Mouse (Mus musculus) small intestine, adult 2 months (tissue): ENCODE measurements around the gene Lrp1. TPM values are rescaled to one million over a fixed set of nuclear protein-coding genes. Genes with fewer than 3 reads are reported as not detected.

Source experiments
- H3K27ac ChIP-seq: fragments of 200-500 bp; 2 replicates; pipeline ENCODE4 v1.5.1; 2012; ENCODE audit warnings: low read depth, low read length, control low read depth, inconsistent platforms; ENCODE audit not compliant: insufficient read depth
- H3K27me3 ChIP-seq: fragments of 200-500 bp; 2 replicates; pipeline ENCODE4 v1.6.1; 2012; ENCODE audit warnings: mild to moderate bottlenecking, moderate library complexity, low read length, inconsistent platforms; ENCODE audit not compliant: control insufficient read depth, insufficient read depth
- H3K36me3 ChIP-seq: fragments of 200-500 bp; 2 replicates; pipeline ENCODE4 v1.6.1; 2012; ENCODE audit warnings: mild to moderate bottlenecking, low read length, control low read depth, inconsistent platforms; ENCODE audit not compliant: control insufficient read depth, insufficient read depth
- H3K4me1 ChIP-seq: fragments of 200-500 bp; 2 replicates; pipeline ENCODE4 v1.6.1; 2012; ENCODE audit warnings: low read length, inconsistent platforms, mixed read lengths; ENCODE audit not compliant: control insufficient read depth, insufficient read depth, insufficient read length
- H3K4me3 ChIP-seq: fragments of 200-500 bp; 2 replicates; pipeline ENCODE4 v1.5.1; 2012; ENCODE audit warnings: low read depth, mild to moderate bottlenecking, control low read depth, inconsistent platforms, low read length, moderate library complexity
- CTCF ChIP-seq: fragments of 200-500 bp; IDR thresholded peaks from 2 replicates; pipeline ENCODE4 v1.5.1; 2012; ENCODE audit warnings: low read depth, mild to moderate bottlenecking, control low read depth, inconsistent platforms, low read length, moderate library complexity, mixed read lengths; ENCODE audit not compliant: insufficient replicate concordance, insufficient read length; ENCODE audit errors: extremely low read depth
- POLR2A ChIP-seq: fragments of 200-500 bp; IDR thresholded peaks from 2 replicates; pipeline ENCODE4 v1.6.1; 2012; ENCODE audit warnings: low read depth, mild to moderate bottlenecking, control low read depth, inconsistent platforms, low read length, moderate library complexity
- WGBS: fragments of 180-500 bp; shearing (Covaris S2); methylation state at CpG from one replicate; pipeline ENCODE4 v1.1.7; 2018; 5-methylcytosine and 5-hydroxymethylcytosine counted together
- polyA plus RNA-seq: library from polyadenylated mRNA; depleted of rRNA; stranded (reverse); fragments of >200 nt; gene quantifications from 2 replicates; pipeline ENCODE4 v1.2.3, GENCODE M21; 2012

The Lrp1 gene
- polyA plus RNA-seq, 1 experiment, result 200 TPM

GRCm38 (mm10) chr10:127666501-127667268, 45.7 kb upstream of the Lrp1 start, which contains the start of gene Nemp1:
Gene Nemp1 (plus strand): TSS chr10:127666901.
- WGBS, result under 1% methylated on average over 70 of the region's 73 CpGs
- H3K4me3 ChIP-seq, result peak within 1 kb of the TSS; percentile 75
- TF ChIP-seq POLR2A, result peak; percentile 48
- no peak for TF ChIP-seq CTCF
- no peaks in the 10 kb centered on the region for H3K27me3 ChIP-seq
- H3K27ac ChIP-seq, result peak within 1 kb of the TSS; percentile 97
- peaks cover 17% of the 10 kb centered on the region for H3K4me1 ChIP-seq
- H3K36me3 ChIP-seq, result peaks cover 14% of the 10 kb centered on the region

DNA sequence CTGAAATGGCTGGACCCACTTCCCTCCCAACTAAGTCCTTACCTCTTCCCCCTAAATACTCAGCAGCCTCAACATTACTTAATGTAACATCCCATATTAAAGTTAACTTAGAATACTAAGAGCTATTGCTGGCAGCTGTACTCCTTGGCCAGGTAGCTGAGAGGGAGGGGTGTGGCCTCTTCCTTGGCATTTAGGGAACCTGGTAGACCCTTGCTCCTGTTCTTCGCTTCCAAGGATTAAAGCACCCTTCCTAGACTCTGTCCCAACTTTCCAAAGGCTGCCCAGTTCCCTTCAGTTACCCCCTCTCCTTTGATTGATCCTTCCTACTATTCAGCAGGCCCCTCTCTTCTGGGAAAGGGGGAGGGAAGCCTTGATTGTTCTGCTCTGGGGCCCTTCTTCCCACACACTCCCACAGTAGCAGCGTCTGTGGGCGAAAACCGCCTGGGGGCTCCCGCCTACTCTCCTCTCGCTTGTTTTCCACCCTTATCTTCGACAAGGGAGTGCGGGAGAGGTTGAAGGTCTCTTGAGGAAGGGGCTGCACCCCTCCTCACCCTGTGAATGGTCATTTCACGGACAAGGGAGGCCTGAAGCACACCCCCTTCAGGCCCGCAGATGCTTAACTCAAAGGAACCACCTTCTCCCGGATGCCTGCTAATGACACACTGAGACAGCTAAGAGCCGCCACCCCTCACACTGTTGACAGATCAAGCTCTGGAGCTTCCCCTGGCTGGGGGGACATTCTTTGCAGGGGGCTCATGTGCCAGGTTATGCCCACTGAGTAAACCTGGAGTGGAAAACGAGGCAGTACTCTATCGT, 44.6 kb upstream of the Lrp1 start:
- TF ChIP-seq POLR2A (no peak), CTCF (no peak)
- peak overlapping the region; percentile 84 for H3K27ac ChIP-seq
- H3K4me3 ChIP-seq, result peak overlapping the region; percentile 75
- peaks cover 18% of the 10 kb centered on the region for H3K36me3 ChIP-seq
- H3K4me1 ChIP-seq, result peaks cover 24% of the 10 kb centered on the region
- 20% methylated on average over 14 of the region's 14 CpGs for WGBS
- no peaks in the 10 kb centered on the region for H3K27me3 ChIP-seq

DNA sequence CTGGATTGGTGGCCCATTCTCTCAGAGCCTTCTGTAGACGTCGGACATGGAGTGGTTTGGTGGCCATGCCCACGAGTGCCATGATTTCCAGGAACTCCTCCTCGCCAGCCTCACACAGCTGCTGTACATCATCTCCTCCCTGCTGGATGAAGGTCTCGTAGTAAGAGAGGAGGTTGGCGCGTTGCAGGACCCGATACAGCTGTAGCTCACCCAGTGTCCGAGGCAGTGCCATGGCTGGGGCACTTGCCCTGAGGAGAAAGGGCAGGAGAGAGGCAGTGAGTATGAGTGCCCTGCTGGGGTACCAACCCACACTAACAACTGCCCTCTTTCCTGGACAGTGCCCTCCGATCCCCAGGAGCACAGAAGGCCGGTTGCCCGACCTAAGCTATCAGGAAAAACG, 43.9 kb upstream of the Lrp1 start:
- H3K27me3 ChIP-seq, result no peaks in the 10 kb centered on the region
- peaks cover 20% of the 10 kb centered on the region for H3K36me3 ChIP-seq
- 73% methylated on average over 13 of the region's 13 CpGs for WGBS
- peak overlapping the region; percentile 19 for H3K4me3 ChIP-seq
- no peak overlapping the region for H3K27ac ChIP-seq
- peaks cover 24% of the 10 kb centered on the region for H3K4me1 ChIP-seq
- TF ChIP-seq POLR2A, result no peak
- no peak for TF ChIP-seq CTCF

GRCm38 (mm10) chr10:127664166-127664565, 43.2 kb upstream of the Lrp1 start:
- Histone ChIP-seq H3K27me3 (no peaks in the 10 kb centered on the region), H3K36me3 (peaks cover 26% of the 10 kb centered on the region), H3K4me3 (no peak overlapping the region), H3K4me1 (peaks cover 31% of the 10 kb centered on the region), H3K27ac (no peak overlapping the region)
- WGBS, result 86% methylated on average over 16 of the region's 16 CpGs
- TF ChIP-seq CTCF (no peak), POLR2A (no peak)

- peaks cover 31% of the 10 kb centered on the region for H3K36me3 ChIP-seq
- peaks cover 32% of the 10 kb centered on the region for H3K4me1 ChIP-seq
- no peak overlapping the region for H3K4me3 ChIP-seq
- no peaks in the 10 kb centered on the region for H3K27me3 ChIP-seq
- no peak for TF ChIP-seq POLR2A
- TF ChIP-seq CTCF, result no peak
- WGBS, result 24% methylated on average over 5 of the region's 5 CpGs
- no peak overlapping the region for H3K27ac ChIP-seq
Measured at GRCm38 (mm10) chr10:127663590-127663989, 42.6 kb upstream of the Lrp1 start.

DNA sequence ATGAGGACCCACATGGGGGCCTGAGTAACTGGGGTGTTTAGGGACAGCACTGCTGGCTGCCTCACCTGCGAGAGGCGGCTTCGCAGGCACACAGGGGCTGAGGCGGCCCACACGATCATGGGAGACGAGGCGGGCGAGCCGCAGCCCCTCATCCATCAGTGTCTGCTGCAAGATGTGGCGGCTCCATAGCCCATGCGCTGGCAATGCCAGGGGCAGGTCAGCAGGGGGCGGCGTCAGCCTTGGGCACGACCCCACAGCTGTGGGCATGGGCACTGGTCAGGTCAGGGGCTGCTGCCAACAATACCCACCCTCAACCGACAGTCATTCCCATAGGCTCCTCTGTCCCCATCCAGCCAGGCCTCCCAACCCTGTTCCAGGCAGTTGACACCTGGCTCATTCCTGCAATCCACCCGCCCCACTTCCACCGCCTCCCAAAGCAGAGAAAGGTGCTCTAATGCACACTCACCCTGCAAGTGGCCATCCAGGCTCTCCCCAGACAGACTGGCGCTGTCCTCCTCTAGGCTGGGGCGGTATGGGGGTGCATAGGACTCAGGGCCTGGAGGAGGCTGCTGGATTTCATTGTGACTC, 41.8 kb upstream of the Lrp1 start:
- TF ChIP-seq POLR2A, result no peak
- peak overlapping the region; percentile 14; the same call in 1 of the 2 replicates for H3K4me3 ChIP-seq
- 43% methylated on average over 19 of the region's 19 CpGs for WGBS
- H3K27ac ChIP-seq, result peak overlapping the region; percentile 82
- H3K4me1 ChIP-seq, result peaks cover 36% of the 10 kb centered on the region
- no peaks in the 10 kb centered on the region for H3K27me3 ChIP-seq
- peaks cover 34% of the 10 kb centered on the region for H3K36me3 ChIP-seq

- no peaks in the 10 kb centered on the region for H3K27me3 ChIP-seq
- peaks cover 40% of the 10 kb centered on the region for H3K4me1 ChIP-seq
- H3K4me3 ChIP-seq, result peak overlapping the region; percentile 51
- no peak for TF ChIP-seq CTCF
- TF ChIP-seq POLR2A, result peak; percentile 42; the same call in 1 of the 2 replicates
- H3K36me3 ChIP-seq, result peaks cover 34% of the 10 kb centered on the region
- 2% methylated on average over 16 of the region's 16 CpGs for WGBS
- H3K27ac ChIP-seq, result peak overlapping the region; percentile 91
Measured at GRCm38 (mm10) chr10:127661915-127662663, 41.1 kb upstream of the Lrp1 start.
